Mouse (Mus musculus) intestine, postnatal 0 days (tissue): ENCODE measurements at regions not wholly inside any gene's neighbourhood (a gene's known extent, or its start where the extent isn't known, plus 50 kb on each side); places are given as distances from the start of the nearest gene placed in this dataset.
A peak's percentile ranks its signal among the peaks of the same experiment; 100 is the strongest.

ENCODE experiments used
- ATAC-seq: fragments of 200-750 bp; cut with Nextera tagmentation; 2 replicates; pipeline ENCODE4 v1.8.0; 2017; ENCODE audit warnings: mild to moderate bottlenecking, moderate TSS enrichment, moderate library complexity
- H3K27ac ChIP-seq: fragments of 300-500 bp; sonication (generic); 2 replicates; pipeline ENCODE4 v1.5.1; 2014; ENCODE audit warnings: mild to moderate bottlenecking, low read depth, low read length, moderate library complexity
- H3K27me3 ChIP-seq: fragments of 300-500 bp; sonication (generic); replicated peaks from 2 replicates; pipeline ENCODE4 v1.6.1; 2014; ENCODE audit warnings: low read length, mixed read lengths; ENCODE audit not compliant: control insufficient read depth, insufficient read depth
- H3K36me3 ChIP-seq: fragments of 300-500 bp; sonication (generic); 2 replicates; pipeline ENCODE4 v1.6.1; 2014; ENCODE audit warnings: mild to moderate bottlenecking, moderate library complexity; ENCODE audit not compliant: control insufficient read depth, insufficient read depth
- H3K4me1 ChIP-seq: fragments of 300-500 bp; sonication (generic); replicated peaks from 2 replicates; pipeline ENCODE4 v1.6.1; 2014; ENCODE audit warnings: antibody characterized with exemption, low read length, mixed read lengths; ENCODE audit not compliant: control insufficient read depth, insufficient read depth
- H3K4me2 ChIP-seq: fragments of 300-500 bp; sonication (generic); replicated peaks from 2 replicates; pipeline ENCODE4 v1.6.1; 2014; ENCODE audit warnings: low read depth, mild to moderate bottlenecking, moderate library complexity
- H3K4me3 ChIP-seq: fragments of 300-500 bp; sonication (generic); 2 replicates; pipeline ENCODE4 v1.5.1; 2014; ENCODE audit warnings: low read depth, low read length
- H3K9ac ChIP-seq: fragments of 300-500 bp; sonication (generic); 2 replicates; pipeline ENCODE4 v1.6.1; 2014; ENCODE audit warnings: mild to moderate bottlenecking, low read depth, low read length
- H3K9me3 ChIP-seq: fragments of 300-500 bp; sonication (generic); 2 replicates; pipeline ENCODE4 v1.6.1; 2016; ENCODE audit warnings: mixed run types; ENCODE audit not compliant: control insufficient read depth
- CTCF ChIP-seq: sonication (generic); IDR thresholded peaks from 2 replicates; pipeline ENCODE4 v1.5.1; 2016; ENCODE audit warnings: low read depth, mild to moderate bottlenecking, control low read depth, antibody characterized with exemption, moderate library complexity
- WGBS: fragments of 180-500 bp; shearing (Covaris S2); extraction: QIAGEN DNeasy Blood & Tissue Kit; methylation state at CpG from one replicate; pipeline ENCODE4 v1.1.7; 2014; 5-methylcytosine and 5-hydroxymethylcytosine counted together

DNA sequence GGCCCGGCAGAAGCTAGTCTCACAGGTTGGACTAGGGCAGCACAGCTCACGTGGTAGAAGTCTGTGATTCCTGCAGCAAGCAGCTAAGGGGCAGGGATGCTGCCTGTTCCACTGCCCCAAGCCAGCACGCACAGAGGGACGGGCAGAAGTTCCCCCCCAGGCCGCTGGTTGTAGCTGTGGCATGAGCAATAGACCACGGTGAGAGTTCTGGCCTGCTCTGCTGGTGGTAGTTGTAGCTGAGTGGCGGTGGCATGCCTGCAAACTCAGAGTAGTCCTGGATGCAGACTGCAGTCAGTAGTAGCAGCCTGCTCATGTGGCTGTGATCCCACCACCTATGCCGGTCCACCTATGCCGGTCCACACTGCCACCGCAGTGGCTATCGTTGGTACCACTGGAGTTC is 71.5 kb upstream of the Rpl39l start:
- WGBS: 92% methylated on average over 11 of the region's 11 CpGs
- H3K36me3 ChIP-seq: no peaks in the 10 kb centered on the region
- H3K27me3 ChIP-seq: no peaks in the 10 kb centered on the region
- H3K9ac ChIP-seq: no peak overlapping the region
- H3K9me3 ChIP-seq: no peaks in the 10 kb centered on the region
- TF ChIP-seq CTCF: no peak
- no peak overlapping the region for H3K27ac ChIP-seq
- no peak overlapping the region for H3K4me2 ChIP-seq
- ATAC-seq: no peak
- H3K4me1 ChIP-seq: no peaks in the 10 kb centered on the region
- no peak overlapping the region for H3K4me3 ChIP-seq

DNA sequence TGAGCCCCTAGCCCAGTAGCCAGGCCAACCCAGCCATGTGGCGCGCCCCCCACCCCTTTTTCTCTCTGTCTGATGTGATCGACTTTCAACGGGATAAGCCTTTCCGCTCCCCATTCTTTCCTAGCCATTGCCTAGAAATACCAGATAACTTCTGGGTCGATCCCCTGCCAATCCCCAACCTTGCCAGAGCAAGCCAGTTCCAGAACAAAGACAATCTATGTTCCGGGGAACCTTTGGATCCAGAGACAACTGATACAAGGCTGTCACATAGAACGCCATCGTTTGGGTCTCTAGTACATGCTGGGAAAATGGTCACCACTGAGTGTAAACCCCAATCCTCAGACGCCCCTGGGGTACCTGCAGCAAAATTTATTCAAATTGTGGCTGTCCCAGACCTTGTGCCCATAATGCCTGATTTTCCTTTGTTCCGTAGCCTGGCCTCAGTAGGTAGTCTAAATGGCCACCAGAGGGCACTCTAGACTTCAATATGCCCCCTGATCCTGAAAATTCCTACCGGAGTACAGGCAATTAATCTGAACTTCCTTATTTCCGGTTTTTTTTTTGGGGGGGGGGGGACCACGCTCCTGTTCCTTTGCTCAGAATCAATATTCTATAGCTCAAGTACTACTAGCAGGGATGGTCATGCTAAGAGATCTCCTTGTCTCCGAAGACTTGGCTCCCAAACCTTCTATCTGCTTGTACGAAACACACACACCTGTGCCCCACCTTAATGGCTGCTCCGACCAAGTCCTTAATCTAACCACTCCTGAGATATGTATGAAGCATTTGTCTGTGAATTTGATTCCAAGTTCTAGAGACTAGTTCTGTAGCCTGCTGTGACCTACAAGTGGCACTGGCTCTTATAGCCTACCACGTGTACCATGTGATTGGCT is 81.3 kb upstream of the Rpl39l start:
- Histone ChIP-seq H3K36me3 (no peaks in the 10 kb centered on the region), H3K9me3 (no peaks in the 10 kb centered on the region), H3K4me2 (no peak overlapping the region), H3K27ac (no peak overlapping the region), H3K4me3 (no peak overlapping the region), H3K4me1 (no peaks in the 10 kb centered on the region), H3K9ac (no peak overlapping the region), H3K27me3 (no peaks in the 10 kb centered on the region)
- peak; percentile 74 for TF ChIP-seq CTCF
- ATAC-seq: no peak
- 58% methylated on average over 18 of the region's 18 CpGs for WGBS

DNA sequence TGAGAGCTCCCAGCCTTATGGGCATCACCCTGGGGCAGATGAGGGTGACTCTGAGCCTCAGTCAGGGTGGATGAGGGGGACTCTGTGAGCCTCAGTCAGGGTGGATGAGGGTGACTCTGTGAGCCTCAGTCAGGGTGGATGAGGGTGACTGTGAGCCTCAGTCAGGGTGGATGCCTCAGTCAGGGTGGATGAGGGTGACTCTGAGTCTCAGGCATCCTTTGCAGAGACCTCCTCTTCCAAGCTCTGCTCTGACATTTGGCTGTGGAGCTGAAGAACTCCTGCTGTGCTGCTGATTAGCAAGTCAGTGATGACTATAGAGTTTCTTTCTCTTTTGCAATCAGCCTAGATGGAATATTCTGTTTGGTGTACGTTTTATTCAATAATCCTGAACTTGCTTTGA is 83.7 kb upstream of the Rpl39l start:
- H3K27me3 ChIP-seq: no peaks in the 10 kb centered on the region
- no peak overlapping the region for H3K4me2 ChIP-seq
- H3K4me1 ChIP-seq: no peaks in the 10 kb centered on the region
- no peak overlapping the region for H3K27ac ChIP-seq
- H3K4me3 ChIP-seq: no peak overlapping the region
- 48% methylated on average over 1 of the region's 1 CpGs for WGBS
- no peaks in the 10 kb centered on the region for H3K9me3 ChIP-seq
- H3K9ac ChIP-seq: no peak overlapping the region
- no peak for ATAC-seq
- H3K36me3 ChIP-seq: no peaks in the 10 kb centered on the region
- TF ChIP-seq CTCF: no peak

DNA sequence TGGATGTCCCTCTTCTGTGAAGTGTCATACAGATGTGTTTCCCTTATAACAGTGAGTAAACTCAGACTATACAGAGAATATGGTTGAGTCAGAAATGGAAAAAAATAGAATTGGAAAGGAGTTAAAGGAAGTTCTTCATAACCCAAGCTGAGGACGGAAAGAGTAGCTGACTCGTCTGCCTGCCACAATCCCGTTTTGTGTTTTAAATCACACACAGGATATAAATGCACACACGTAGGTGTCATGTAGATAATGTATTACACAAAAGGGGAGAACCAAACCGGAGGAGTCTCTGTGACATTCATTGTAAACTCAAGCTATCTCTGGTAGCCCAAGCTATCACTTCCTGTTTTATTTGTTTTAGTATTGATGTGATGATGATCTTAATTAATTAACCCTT is 84.6 kb upstream of the Rpl39l start:
- ATAC-seq: no peak
- Histone ChIP-seq H3K27ac (no peak overlapping the region), H3K9me3 (no peaks in the 10 kb centered on the region), H3K27me3 (no peaks in the 10 kb centered on the region), H3K9ac (no peak overlapping the region), H3K4me2 (no peak overlapping the region), H3K4me1 (no peaks in the 10 kb centered on the region), H3K4me3 (no peak overlapping the region), H3K36me3 (no peaks in the 10 kb centered on the region)
- WGBS: 48% methylated on average over 5 of the region's 5 CpGs
- no peak for TF ChIP-seq CTCF

DNA sequence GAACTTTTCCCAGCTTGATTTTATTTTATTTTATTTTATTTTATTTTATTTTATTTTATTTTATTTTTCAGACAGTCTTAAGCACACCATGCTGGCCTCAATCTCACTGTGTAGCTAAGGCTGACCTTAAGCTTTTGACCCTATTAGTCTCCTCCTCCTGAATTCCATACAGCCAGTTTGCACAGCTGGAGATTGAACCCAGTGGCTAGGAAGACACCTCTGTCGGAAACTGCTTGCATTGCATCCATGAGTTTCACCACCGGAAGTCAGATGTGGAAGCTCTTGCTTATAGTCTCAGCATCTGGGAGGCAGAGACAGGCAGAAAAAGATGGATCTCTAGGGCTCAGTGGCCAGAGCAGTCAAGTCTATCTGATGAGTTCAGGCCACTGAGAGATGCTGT is 86.4 kb upstream of the Grin2a start:
- H3K36me3 ChIP-seq: no peaks in the 10 kb centered on the region
- no peaks in the 10 kb centered on the region for H3K9me3 ChIP-seq
- H3K4me2 ChIP-seq: no peak overlapping the region
- no peak overlapping the region for H3K4me3 ChIP-seq
- no peaks in the 10 kb centered on the region for H3K4me1 ChIP-seq
- no peak overlapping the region for H3K9ac ChIP-seq
- H3K27me3 ChIP-seq: no peaks in the 10 kb centered on the region
- TF ChIP-seq CTCF: no peak
- H3K27ac ChIP-seq: no peak overlapping the region
- 57% methylated on average over 2 of the region's 2 CpGs for WGBS
- ATAC-seq: no peak

DNA sequence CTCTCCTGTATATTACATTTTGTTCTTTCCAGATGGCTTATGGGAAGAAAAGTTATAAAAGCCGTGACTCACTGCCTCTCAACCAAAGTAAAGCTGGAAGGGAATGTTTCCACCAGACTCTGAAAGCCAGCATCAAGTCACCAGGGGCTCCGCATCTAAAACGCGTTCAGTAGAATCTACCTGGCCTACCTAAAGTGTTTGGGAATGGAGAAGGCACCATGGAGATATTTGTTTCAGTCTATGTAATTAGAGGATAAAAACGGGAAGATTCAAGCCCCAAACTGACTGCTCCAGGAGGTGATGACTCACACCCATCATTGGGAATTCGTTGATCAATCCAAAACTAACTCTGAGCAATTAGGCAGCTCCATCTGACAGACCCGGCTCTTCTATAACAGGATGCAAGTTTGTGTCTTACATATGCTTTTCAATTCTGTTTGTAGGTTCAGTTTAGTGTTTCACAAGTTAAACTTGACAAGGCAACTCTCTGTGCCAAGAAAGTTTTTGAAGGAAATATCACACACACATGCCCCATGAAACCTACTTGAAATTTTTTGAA is 84.8 kb upstream of the Grin2a start:
- H3K36me3 ChIP-seq: no peaks in the 10 kb centered on the region
- H3K9ac ChIP-seq: no peak overlapping the region
- no peak overlapping the region for H3K27ac ChIP-seq
- no peaks in the 10 kb centered on the region for H3K9me3 ChIP-seq
- no peaks in the 10 kb centered on the region for H3K27me3 ChIP-seq
- no peak overlapping the region for H3K4me3 ChIP-seq
- no peak overlapping the region for H3K4me2 ChIP-seq
- no peak for TF ChIP-seq CTCF
- no peaks in the 10 kb centered on the region for H3K4me1 ChIP-seq
- ATAC-seq: no peak
- 85% methylated on average over 7 of the region's 7 CpGs for WGBS
